Mouse (Mus musculus): ENCODE measurements around the gene Cdk9. TPM values are rescaled to one million over a fixed set of nuclear protein-coding genes. Genes with fewer than 3 reads are reported as not detected.
A peak's percentile ranks its signal among the peaks of the same experiment; 100 is the strongest.

The Cdk9 gene
- polyA plus RNA-seq, 1 experiment from 2014 or later: 98.3 TPM

GRCm38 (mm10) chr2:32728463-32728862, 15.6 kb upstream of the Cdk9 start:
- H3K4me1 ChIP-seq (ENCODE audit: control insufficient read depth, insufficient read depth, low read length): peaks cover 24% of the 10 kb centered on the region
- H3K9ac ChIP-seq (ENCODE audit: low read length): no peak overlapping the region

DNA sequence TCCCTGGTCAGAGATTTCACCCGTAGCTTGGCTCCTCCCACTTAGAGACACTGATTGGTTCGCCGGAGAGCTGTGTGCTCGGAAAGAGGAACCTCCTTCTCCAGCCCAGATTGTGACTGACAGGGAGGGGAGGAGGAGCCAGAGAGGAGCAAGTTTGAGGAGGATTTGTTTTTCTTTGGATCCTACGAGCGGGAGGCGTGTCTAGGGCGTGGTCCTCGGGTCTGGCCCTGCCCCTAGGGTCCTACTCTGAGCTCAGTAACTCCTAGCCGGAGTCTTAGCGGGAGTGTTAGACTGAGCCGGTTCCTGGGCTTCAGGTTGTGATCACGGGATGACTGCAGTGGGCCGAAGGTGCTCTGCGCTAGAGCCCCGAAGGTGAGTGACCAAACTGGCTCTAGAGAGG, 14.6 kb upstream of the Cdk9 start:
- peaks cover 24% of the 10 kb centered on the region for H3K4me1 ChIP-seq (ENCODE audit: control insufficient read depth, insufficient read depth, low read length)
- H3K27ac ChIP-seq (replicated peaks; ENCODE audit: low read depth, low read length): no peak overlapping the region
- H3K4me2 ChIP-seq (ENCODE audit: low read depth, severe bottlenecking): peak overlapping the region; percentile 43
- no peaks in the 10 kb centered on the region for H3K36me3 ChIP-seq (ENCODE audit: control insufficient read depth, insufficient read depth, low read length)
- under 1% methylated on average over 16 of the region's 16 CpGs for WGBS
- H3K9ac ChIP-seq (ENCODE audit: low read length): no peak overlapping the region; the same call in 1 of the 2 replicates
- DNase-seq (ENCODE audit: low spot score) (peak; percentile 93), ATAC-seq (ENCODE audit: insufficient number of reproducible peaks, low FRiP score, low TSS enrichment, low read depth) (peak; percentile 89)
- no peaks in the 10 kb centered on the region for H3K9me3 ChIP-seq (ENCODE audit: control insufficient read depth, low read length)
- no peaks in the 10 kb centered on the region for H3K27me3 ChIP-seq (ENCODE audit: control insufficient read depth, insufficient read depth, low read length)
- H3K4me3 ChIP-seq (ENCODE audit: low read depth, low read length): peak overlapping the region; percentile 29

More at GRCm38 (mm10) chr2:32728463-32728862, 15.6 kb upstream of the Cdk9 start:
- Histone ChIP-seq H3K27ac (replicated peaks; ENCODE audit: low read depth, low read length) (no peak overlapping the region), H3K27me3 (ENCODE audit: control insufficient read depth, insufficient read depth, low read length) (no peaks in the 10 kb centered on the region), H3K9me3 (ENCODE audit: control insufficient read depth, low read length) (no peaks in the 10 kb centered on the region), H3K36me3 (ENCODE audit: control insufficient read depth, insufficient read depth, low read length) (no peaks in the 10 kb centered on the region), H3K4me2 (ENCODE audit: low read depth, severe bottlenecking) (peak overlapping the region; percentile 24), H3K4me3 (ENCODE audit: low read depth, low read length) (no peak overlapping the region; the same call in 1 of the 2 replicates)
- WGBS: 56% methylated on average over 7 of the region's 7 CpGs
- DNase-seq (ENCODE audit: low spot score) (no peak), ATAC-seq (ENCODE audit: insufficient number of reproducible peaks, low FRiP score, low TSS enrichment, low read depth) (no peak)

GRCm38 (mm10) chr2:32724832-32725790, 12.2 kb upstream of the Cdk9 start:
- Histone ChIP-seq H3K4me3 (ENCODE audit: low read depth, low read length) (no peak overlapping the region), H3K4me1 (ENCODE audit: control insufficient read depth, insufficient read depth, low read length) (peaks cover 12% of the 10 kb centered on the region), H3K36me3 (ENCODE audit: control insufficient read depth, insufficient read depth, low read length) (no peaks in the 10 kb centered on the region), H3K4me2 (ENCODE audit: low read depth, severe bottlenecking) (no peak overlapping the region), H3K27me3 (ENCODE audit: control insufficient read depth, insufficient read depth, low read length) (no peaks in the 10 kb centered on the region), H3K9me3 (ENCODE audit: control insufficient read depth, low read length) (no peaks in the 10 kb centered on the region), H3K27ac (replicated peaks; ENCODE audit: low read depth, low read length) (no peak overlapping the region), H3K9ac (ENCODE audit: low read length) (no peak overlapping the region)
- no peak for ATAC-seq (ENCODE audit: insufficient number of reproducible peaks, low FRiP score, low TSS enrichment, low read depth)
- WGBS: 79% methylated on average over 16 of the region's 16 CpGs
- DNase-seq (ENCODE audit: low spot score): no peak

GRCm38 (mm10) chr2:32724149-32724548, 11.3 kb upstream of the Cdk9 start:
- no peak overlapping the region for H3K4me3 ChIP-seq (ENCODE audit: low read depth, low read length)
- H3K4me2 ChIP-seq (ENCODE audit: low read depth, severe bottlenecking): no peak overlapping the region
- WGBS: 73% methylated on average over 4 of the region's 4 CpGs
- H3K9me3 ChIP-seq (ENCODE audit: control insufficient read depth, low read length): no peaks in the 10 kb centered on the region
- no peak for ATAC-seq (ENCODE audit: insufficient number of reproducible peaks, low FRiP score, low TSS enrichment, low read depth)
- H3K4me1 ChIP-seq (ENCODE audit: control insufficient read depth, insufficient read depth, low read length): peaks cover 9% of the 10 kb centered on the region; the same call in 1 of the 2 replicates
- no peaks in the 10 kb centered on the region for H3K36me3 ChIP-seq (ENCODE audit: control insufficient read depth, insufficient read depth, low read length)
- H3K27ac ChIP-seq (replicated peaks; ENCODE audit: low read depth, low read length): no peak overlapping the region
- no peak for DNase-seq (ENCODE audit: low spot score)
- no peaks in the 10 kb centered on the region for H3K27me3 ChIP-seq (ENCODE audit: control insufficient read depth, insufficient read depth, low read length)
- H3K9ac ChIP-seq (ENCODE audit: low read length): no peak overlapping the region

DNA sequence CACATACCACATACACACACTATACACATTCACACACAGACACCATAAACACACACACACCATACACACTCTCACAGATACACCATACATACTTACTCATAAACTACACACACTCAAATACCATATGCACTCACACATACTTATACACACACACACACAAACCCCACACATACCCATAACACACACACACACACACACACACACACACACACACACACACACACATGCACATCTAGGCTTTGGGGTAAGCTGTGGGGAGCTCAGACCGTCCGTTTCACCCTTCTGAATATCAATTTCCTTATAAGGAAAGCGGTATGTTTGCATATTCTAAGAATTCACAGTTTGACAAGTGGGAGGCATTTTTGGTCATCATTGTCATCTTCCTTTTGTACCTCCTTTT, 9.7 kb upstream of the Cdk9 start:
- Histone ChIP-seq H3K36me3 (ENCODE audit: control insufficient read depth, insufficient read depth, low read length) (no peaks in the 10 kb centered on the region), H3K27ac (replicated peaks; ENCODE audit: low read depth, low read length) (no peak overlapping the region), H3K9ac (ENCODE audit: low read length) (no peak overlapping the region), H3K9me3 (ENCODE audit: control insufficient read depth, low read length) (no peaks in the 10 kb centered on the region), H3K27me3 (ENCODE audit: control insufficient read depth, insufficient read depth, low read length) (no peaks in the 10 kb centered on the region), H3K4me2 (ENCODE audit: low read depth, severe bottlenecking) (no peak overlapping the region), H3K4me3 (ENCODE audit: low read depth, low read length) (no peak overlapping the region), H3K4me1 (ENCODE audit: control insufficient read depth, insufficient read depth, low read length) (peaks cover 5% of the 10 kb centered on the region; the same call in 1 of the 2 replicates)
- ATAC-seq (ENCODE audit: insufficient number of reproducible peaks, low FRiP score, low TSS enrichment, low read depth) (no peak), DNase-seq (ENCODE audit: low spot score) (no peak)
- WGBS: 83% methylated on average over 3 of the region's 3 CpGs

DNA sequence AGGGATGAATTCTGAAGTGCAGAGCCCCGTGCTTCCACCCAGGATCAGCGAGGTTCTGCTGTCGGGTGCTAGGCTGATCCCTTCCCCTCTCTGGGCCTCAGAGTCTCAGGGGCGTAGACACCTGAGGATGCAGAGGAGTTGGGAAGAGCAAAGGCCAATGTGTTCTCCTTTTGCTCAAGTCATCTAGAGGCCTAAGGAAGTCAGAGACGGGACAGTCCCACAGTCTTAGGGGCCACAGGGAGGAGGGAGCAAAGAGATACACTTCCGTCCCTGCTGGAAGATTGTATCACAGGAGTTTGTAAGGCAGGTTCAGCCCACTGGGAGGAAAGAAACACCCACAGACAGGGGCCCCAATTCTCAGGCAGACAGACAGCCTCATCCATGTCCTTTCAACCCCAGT, 9.2 kb upstream of the Cdk9 start:
- H3K27ac ChIP-seq (replicated peaks; ENCODE audit: low read depth, low read length): no peak overlapping the region
- H3K4me3 ChIP-seq (ENCODE audit: low read depth, low read length): no peak overlapping the region
- no peaks in the 10 kb centered on the region for H3K36me3 ChIP-seq (ENCODE audit: control insufficient read depth, insufficient read depth, low read length)
- no peak for ATAC-seq (ENCODE audit: insufficient number of reproducible peaks, low FRiP score, low TSS enrichment, low read depth)
- no peak overlapping the region for H3K9ac ChIP-seq (ENCODE audit: low read length)
- DNase-seq (ENCODE audit: low spot score): no peak
- peaks cover 5% of the 10 kb centered on the region; the same call in 1 of the 2 replicates for H3K4me1 ChIP-seq (ENCODE audit: control insufficient read depth, insufficient read depth, low read length)
- H3K9me3 ChIP-seq (ENCODE audit: control insufficient read depth, low read length): no peaks in the 10 kb centered on the region; the same call in 1 of the 2 replicates
- no peak overlapping the region for H3K4me2 ChIP-seq (ENCODE audit: low read depth, severe bottlenecking)
- no peaks in the 10 kb centered on the region for H3K27me3 ChIP-seq (ENCODE audit: control insufficient read depth, insufficient read depth, low read length)
- WGBS: 56% methylated on average over 6 of the region's 6 CpGs

DNA sequence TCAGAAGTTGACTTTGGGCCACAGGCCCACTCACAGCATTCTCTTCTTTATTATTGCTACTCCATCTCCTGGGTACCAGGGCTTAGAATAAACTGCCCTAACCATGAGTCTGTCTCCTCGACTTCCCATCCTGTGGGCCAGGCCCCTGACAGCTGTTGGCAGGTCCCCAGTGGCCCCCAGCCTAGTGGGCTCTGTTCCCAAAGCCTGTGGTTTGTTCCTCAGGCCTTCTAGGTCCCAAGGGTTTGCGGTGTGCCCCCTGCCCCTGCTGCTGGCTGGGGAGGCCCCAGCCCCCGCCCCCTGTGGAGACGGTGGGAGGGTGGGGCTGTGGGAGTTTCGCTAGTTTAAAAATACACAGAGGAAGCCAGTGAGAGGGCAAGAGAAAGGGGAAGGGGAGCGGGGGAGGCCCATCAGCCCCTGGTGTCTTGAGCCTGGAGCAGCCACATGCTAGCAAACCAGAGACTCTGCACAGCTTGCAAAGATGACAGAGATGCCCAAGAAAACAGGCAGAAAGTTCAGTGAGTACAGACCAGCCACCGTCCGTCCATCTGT, 7.9 kb upstream of the Cdk9 start, which contains the start of gene Sh2d3c:
Gene Sh2d3c (plus strand): TSS at position 375 of the 549 bp plus-strand sequence.
- 54% methylated on average over 8 of the region's 8 CpGs for WGBS
- Histone ChIP-seq H3K9me3 (ENCODE audit: control insufficient read depth, low read length) (no peaks in the 10 kb centered on the region; the same call in 1 of the 2 replicates), H3K27ac (replicated peaks; ENCODE audit: low read depth, low read length) (no peak within 1 kb of the TSS), H3K27me3 (ENCODE audit: control insufficient read depth, insufficient read depth, low read length) (no peaks in the 10 kb centered on the region), H3K9ac (ENCODE audit: low read length) (0 out of 2 replicates have a peak within 1 kb of the TSS, but pooled peaks have one; percentile 18), H3K4me2 (ENCODE audit: low read depth, severe bottlenecking) (no peak within 1 kb of the TSS), H3K4me3 (ENCODE audit: low read depth, low read length) (no peak within 1 kb of the TSS), H3K4me1 (ENCODE audit: control insufficient read depth, insufficient read depth, low read length) (peaks cover 5% of the 10 kb centered on the region; the same call in 1 of the 2 replicates), H3K36me3 (ENCODE audit: control insufficient read depth, insufficient read depth, low read length) (no peaks in the 10 kb centered on the region)
- DNase-seq (ENCODE audit: low spot score): no peak
- ATAC-seq (ENCODE audit: insufficient number of reproducible peaks, low FRiP score, low TSS enrichment, low read depth): no peak

- Histone ChIP-seq H3K27ac (replicated peaks; ENCODE audit: low read depth, low read length) (no peak overlapping the region), H3K36me3 (ENCODE audit: control insufficient read depth, insufficient read depth, low read length) (no peaks in the 10 kb centered on the region), H3K4me1 (ENCODE audit: control insufficient read depth, insufficient read depth, low read length) (peaks cover 5% of the 10 kb centered on the region; the same call in 1 of the 2 replicates), H3K27me3 (ENCODE audit: control insufficient read depth, insufficient read depth, low read length) (no peaks in the 10 kb centered on the region), H3K9me3 (ENCODE audit: control insufficient read depth, low read length) (no peaks in the 10 kb centered on the region; the same call in 1 of the 2 replicates), H3K4me2 (ENCODE audit: low read depth, severe bottlenecking) (no peak overlapping the region), H3K4me3 (ENCODE audit: low read depth, low read length) (no peak overlapping the region), H3K9ac (ENCODE audit: low read length) (no peak overlapping the region)
- WGBS: 93% methylated on average over 3 of the region's 3 CpGs
- DNase-seq (ENCODE audit: low spot score) (no peak), ATAC-seq (ENCODE audit: insufficient number of reproducible peaks, low FRiP score, low TSS enrichment, low read depth) (no peak)
Measured at GRCm38 (mm10) chr2:32720053-32720452, 7.2 kb upstream of the Cdk9 start.
